Mouse (Mus musculus) urinary bladder, postnatal 36 days (tissue): Measurements from ENCODE around the gene 1700067K01Rik.

Experiments
- DNase-seq, 2 experiments: peaks; one replicate each; pipeline ENCODE4 v3.0.0; 2022; ENCODE audit warnings: low spot score in 2 of 2, mixed read lengths in 1 of 2

The 1700067K01Rik gene

GRCm38 (mm10) chr8:84001281-84002000 is at the start of gene 1700067K01Rik:
Gene 1700067K01Rik (plus strand): TSS chr8:84001502.
- DNase-seq: no peak

GRCm38 (mm10) chr8:83954749-83955105 is 46.6 kb upstream of the 1700067K01Rik start:
- no peak for DNase-seq

GRCm38 (mm10) chr8:83955106-83955957 is 46.0 kb upstream of the 1700067K01Rik start, which contains the start of the genes Gm10644 and Asf1b:
Gene Gm10644 (minus strand): TSS chr8:83955205.
Gene Asf1b (plus strand): TSS chr8:83955507.
- DNase-seq: peak; percentile 95 to 98

- DNase-seq: no peak
Measured at GRCm38 (mm10) chr8:83955958-83956218, 45.4 kb upstream of the 1700067K01Rik start.

GRCm38 (mm10) chr8:83956789-83957188 is 44.5 kb upstream of the 1700067K01Rik start:
- no peak for DNase-seq

- DNase-seq: peak in 1 of 2 experiments; percentile 35
Measured at GRCm38 (mm10) chr8:83964015-83964765, 37.1 kb upstream of the 1700067K01Rik start.

GRCm38 (mm10) chr8:83967701-83968100 is 33.6 kb upstream of the 1700067K01Rik start:
- DNase-seq: no peak

GRCm38 (mm10) chr8:83971121-83971520 is 30.2 kb upstream of the 1700067K01Rik start:
- no peak for DNase-seq

GRCm38 (mm10) chr8:83971661-83972060 is 29.6 kb upstream of the 1700067K01Rik start:
- DNase-seq: no peak

GRCm38 (mm10) chr8:83972150-83973120 is 28.9 kb upstream of the 1700067K01Rik start, which contains the start of gene Prkaca:
Gene Prkaca (plus strand): TSS chr8:83972993.
- peak; percentile 92 to 98 for DNase-seq

- DNase-seq: no peak
Measured at GRCm38 (mm10) chr8:83973161-83974031, 27.9 kb upstream of the 1700067K01Rik start.

- no peak for DNase-seq
Measured at GRCm38 (mm10) chr8:83974521-83974920, 26.8 kb upstream of the 1700067K01Rik start.

GRCm38 (mm10) chr8:83976101-83976630 is 25.1 kb upstream of the 1700067K01Rik start:
- no peak for DNase-seq

GRCm38 (mm10) chr8:83976779-83977350 is 24.4 kb upstream of the 1700067K01Rik start:
- no peak for DNase-seq

- DNase-seq: no peak
Measured at GRCm38 (mm10) chr8:83977646-83978045, 23.7 kb upstream of the 1700067K01Rik start.

GRCm38 (mm10) chr8:83978200-83978599 is 23.1 kb upstream of the 1700067K01Rik start:
- DNase-seq: no peak

- no peak for DNase-seq
Measured at GRCm38 (mm10) chr8:83980250-83980649, 21.1 kb upstream of the 1700067K01Rik start.

GRCm38 (mm10) chr8:83980845-83981244 is 20.5 kb upstream of the 1700067K01Rik start:
- DNase-seq: no peak

- DNase-seq: no peak
Measured at GRCm38 (mm10) chr8:83981533-83981932, 19.8 kb upstream of the 1700067K01Rik start.
